15 mouse cellular contexts compared by ENCODE assay signal in the genomic region with DNA sequence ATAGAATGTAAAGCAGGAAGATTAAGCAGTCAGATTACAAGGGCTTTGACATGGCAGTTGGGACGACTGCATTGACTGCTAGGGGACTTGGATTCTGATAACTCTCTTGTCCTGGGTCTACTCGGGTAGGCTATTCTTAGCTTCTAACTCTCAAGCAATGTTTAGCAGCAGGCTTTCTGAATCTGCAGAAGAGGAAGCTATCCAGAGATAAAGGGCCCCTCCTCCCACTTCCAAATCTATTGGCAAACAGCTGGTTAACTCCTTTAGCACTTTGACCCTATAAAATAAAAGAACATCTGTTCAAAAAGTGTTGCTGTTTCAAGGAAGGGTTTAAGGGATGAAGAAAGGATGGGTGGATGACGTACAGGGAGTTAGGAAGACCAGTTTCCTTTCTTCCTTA.
"Had no signal": no experiment of that assay in that cellular context is flagged by ENCODE, and none has a peak within 500 bp of the region (broad histone marks: within the 10 kb centered on the region; RNA-seq: fewer than 3 reads in every experiment).

No protein-coding gene starts in this region.

- ATAC-seq: liver, embryonic 12.5 days had no signal

- H3K9ac ChIP-seq: limb, embryonic 15.5 days; liver, embryonic 12.5 days; lung, embryonic 14.5 days; midbrain, embryonic 12.5 days; stomach, embryonic 15.5 days had no signal

- H3K4me3 ChIP-seq: limb, embryonic 15.5 days; liver, embryonic 12.5 days; megakaryocyte, embryonic 14.5 days; midbrain, embryonic 12.5 days; stomach, embryonic 15.5 days had no signal

- DNase-seq: kidney, postnatal 36 days; layer of hippocampus, adult 9-11 months; layer of hippocampus, postnatal 36 days; lung, embryonic 14.5 days; lung, postnatal 10 days; lung, postnatal 4 days; right cerebral cortex, postnatal 14 days; thymus, adult 2 months; thymus, postnatal 36 days had no signal

- H3K36me3 ChIP-seq: limb, embryonic 15.5 days; liver, embryonic 12.5 days; midbrain, embryonic 12.5 days; stomach, embryonic 15.5 days had no signal

- H3K4me2 ChIP-seq: limb, embryonic 15.5 days; liver, embryonic 12.5 days; lung, embryonic 14.5 days; midbrain, embryonic 12.5 days; stomach, embryonic 15.5 days had no signal

- H3K27ac ChIP-seq: kidney, postnatal 0 days; limb, embryonic 15.5 days; liver, embryonic 12.5 days; midbrain, embryonic 12.5 days; stomach, embryonic 15.5 days had no signal

- H3K9me3 ChIP-seq: limb, embryonic 15.5 days; liver, embryonic 12.5 days; megakaryocyte, embryonic 14.5 days; midbrain, embryonic 12.5 days; stomach, embryonic 15.5 days had no signal

- H3K4me1 ChIP-seq: limb, embryonic 15.5 days; midbrain, embryonic 12.5 days; stomach, embryonic 15.5 days had no signal

- H3K27me3 ChIP-seq: limb, embryonic 15.5 days; liver, embryonic 12.5 days; megakaryocyte, embryonic 14.5 days; midbrain, embryonic 12.5 days; stomach, embryonic 15.5 days had no signal
